In the genomic region with DNA sequence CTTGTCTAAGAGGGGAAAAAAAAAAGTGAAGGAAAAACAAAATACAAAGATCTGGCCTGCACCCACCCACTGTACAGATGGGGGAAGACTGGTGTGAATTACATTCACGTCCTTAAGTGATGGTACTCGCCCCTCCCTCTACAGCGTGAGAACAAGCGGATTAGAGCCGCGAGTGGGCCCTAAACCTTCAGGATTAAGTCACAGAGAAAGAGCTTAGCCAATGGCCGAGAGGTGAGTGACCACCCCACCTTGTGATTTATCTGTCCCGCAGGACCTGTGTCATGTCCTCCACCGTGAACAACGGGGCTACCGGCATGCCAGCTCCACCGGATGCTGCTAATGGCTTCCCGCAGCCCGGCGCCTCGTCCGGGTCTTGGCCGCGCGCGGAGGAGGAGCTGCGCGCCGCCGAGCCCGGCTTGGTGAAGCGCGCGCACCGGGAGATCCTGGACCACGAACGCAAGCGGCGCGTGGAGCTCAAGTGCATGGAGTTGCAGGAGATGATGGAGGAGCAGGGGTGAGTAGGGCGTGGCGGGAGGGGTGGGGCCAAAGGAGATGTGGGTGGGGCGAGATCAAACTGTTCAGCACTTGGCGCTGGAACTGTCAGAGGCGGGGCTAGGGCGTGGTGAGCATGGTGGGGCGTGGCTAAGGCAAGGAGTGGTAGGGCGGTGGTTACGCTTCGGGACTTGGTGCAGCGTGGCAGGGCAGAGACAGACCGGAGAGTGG, we compare ENCODE assay signal across 8 mouse cellular contexts. TPM values are rescaled to one million over a fixed set of nuclear protein-coding genes. Genes with fewer than 3 reads are reported as not detected.
DNase-seq lines count a peak whose midpoint lies in the region; ATAC-seq and TF ChIP-seq lines count a peak whose summit lies in the region.

No protein-coding gene starts in this region.

- H3K9ac ChIP-seq in heart, adult 2 months (ENCODE audit: low read depth, low read length) = no peak overlapping the region
- H3K9ac ChIP-seq in limb, embryonic 11.5 days (ENCODE audit: low read length) = no peak overlapping the region
- peak overlapping the region; percentile 65 for H3K9ac ChIP-seq in midbrain, embryonic 13.5 days (replicated peaks)

- TF ChIP-seq EP300 in heart, adult 2 months (IDR thresholded peaks at IDR 0.05; ENCODE audit: insufficient read depth, low read depth, low read length) = no peak

- H3K4me1 ChIP-seq in heart, adult 2 months (ENCODE audit: control insufficient read depth, insufficient read depth, low read length) = no peaks in the 10 kb centered on the region
- H3K4me1 ChIP-seq in cortical plate, adult 2 months (ENCODE audit: control insufficient read depth, insufficient read depth, low read length) = peaks cover 9% of the 10 kb centered on the region
- H3K4me1 ChIP-seq in limb, embryonic 11.5 days (ENCODE audit: control insufficient read depth, insufficient read depth, low read length) = no peaks in the 10 kb centered on the region
- H3K4me1 ChIP-seq in midbrain, embryonic 13.5 days (replicated peaks) = peaks cover 35% of the 10 kb centered on the region

- H3K27me3 ChIP-seq in heart, adult 2 months (ENCODE audit: control insufficient read depth, insufficient read depth, low read length) = peaks cover 2% of the 10 kb centered on the region; the same call in 1 of the 2 replicates
- 0 out of 2 replicates have a peak, but pooled peaks cover 5% of the 10 kb centered on the region for H3K27me3 ChIP-seq in limb, embryonic 11.5 days (ENCODE audit: control insufficient read depth, insufficient read depth, low read length)
- H3K27me3 ChIP-seq in midbrain, embryonic 13.5 days = peaks cover 3% of the 10 kb centered on the region; the same call in 1 of the 2 replicates

- H3K79me2 ChIP-seq in heart, adult 2 months (replicated peaks; ENCODE audit: control insufficient read depth, insufficient read depth, low read length) = no peaks in the 10 kb centered on the region

- intact Hi-C loops in heart, adult 2 months (cut with DNase I) = no loop called here

- H3K4me3 ChIP-seq in heart, adult 2 months = 0 out of 2 replicates have a peak overlapping the region, but pooled peaks have one; percentile 12
- H3K4me3 ChIP-seq in cortical plate, adult 2 months (ENCODE audit: insufficient read depth, low read length) = peak overlapping the region; percentile 47
- peak overlapping the region; percentile 30 for H3K4me3 ChIP-seq in limb, embryonic 11.5 days (ENCODE audit: low read depth, low read length)
- peak overlapping the region; percentile 46 for H3K4me3 ChIP-seq in midbrain, embryonic 13.5 days (replicated peaks)

- TF ChIP-seq POLR2A in heart, adult 2 months (IDR thresholded peaks at IDR 0.05; ENCODE audit: insufficient read depth, low read depth, low read length) = no peak
- TF ChIP-seq POLR2A in cortical plate, adult 2 months (IDR thresholded peaks at IDR 0.05; ENCODE audit: extremely low read depth, insufficient read depth, low read length) = 0 out of 2 replicates have a peak, but pooled peaks have one; percentile 31

- H3K36me3 ChIP-seq in heart, adult 2 months (ENCODE audit: control insufficient read depth, insufficient read depth, low read length) = no peaks in the 10 kb centered on the region
- H3K36me3 ChIP-seq in limb, embryonic 11.5 days (ENCODE audit: control insufficient read depth, insufficient read depth, low read length) = no peaks in the 10 kb centered on the region
- H3K36me3 ChIP-seq in midbrain, embryonic 13.5 days = peaks cover 9% of the 10 kb centered on the region; the same call in 1 of the 2 replicates

- no peaks in the 10 kb centered on the region for H3K9me3 ChIP-seq in limb, embryonic 11.5 days (ENCODE audit: control insufficient read depth, low read length)
- H3K9me3 ChIP-seq in midbrain, embryonic 13.5 days = no peaks in the 10 kb centered on the region

- peak; percentile 80 for ATAC-seq in limb, embryonic 11.5 days (ENCODE audit: insufficient number of reproducible peaks, low FRiP score, low TSS enrichment, low read depth)
- peak; percentile 89 for ATAC-seq in midbrain, embryonic 13.5 days

- WGBS in heart, adult 2 months = 1% methylated on average over 47 of the region's 47 CpGs
- under 1% methylated on average over 47 of the region's 47 CpGs for WGBS in limb, embryonic 11.5 days
- 2% methylated on average over 47 of the region's 47 CpGs for WGBS in midbrain, embryonic 13.5 days

- TF ChIP-seq CTCF in heart, adult 2 months (IDR thresholded peaks at IDR 0.05) = no peak
- TF ChIP-seq CTCF in cortical plate, adult 2 months (IDR thresholded peaks at IDR 0.05; ENCODE audit: extremely low read depth, insufficient read depth, low read length) = no peak

- H3K4me2 ChIP-seq in limb, embryonic 11.5 days (ENCODE audit: low read depth, severe bottlenecking) = peak overlapping the region; percentile 71
- H3K4me2 ChIP-seq in midbrain, embryonic 13.5 days (replicated peaks) = peak overlapping the region; percentile 77

- no peak overlapping the region for H3K27ac ChIP-seq in heart, adult 2 months
- H3K27ac ChIP-seq in cortical plate, adult 2 months (ENCODE audit: insufficient read depth, low read length) = peak overlapping the region; percentile 1; the same call in 1 of the 2 replicates
- no peak overlapping the region for H3K27ac ChIP-seq in limb, embryonic 11.5 days (replicated peaks; ENCODE audit: low read depth, low read length)
- peak overlapping the region; percentile 80 for H3K27ac ChIP-seq in midbrain, embryonic 13.5 days

- DNase-seq in heart, adult 2 months = peak; percentile 18 to 40
- DNase-seq in heart, adult 8-10 months (ENCODE audit: low spot score) = no peak
- peak; percentile 49 for DNase-seq in gastrocnemius, postnatal 10 days
- DNase-seq in kidney, adult 18-20 months = peak; percentile 62
- peak; percentile 90 for DNase-seq in limb, embryonic 11.5 days (ENCODE audit: low spot score)
- DNase-seq in spleen, adult 12 weeks (ENCODE audit: low spot score) = peak; percentile 44

RNA-seq across cellular contexts. Expression of a gene that starts 28.2 kb away (rescaled TPM):
- total RNA-seq in heart, adult 2 months (2021) = not detected
- polyA plus RNA-seq in heart, adult 2 months (2012; rRNA removed) = not detected in 2 replicates
- total RNA-seq in heart, adult 8-10 months (2022) = not detected
- 80.9 and 84.8 TPM in 2 replicates for polyA plus RNA-seq in cortical plate, adult 2 months (2012; rRNA removed)
- total RNA-seq in gastrocnemius, postnatal 10 days (2021) = under 1 TPM; 0.09 to 0.11 TPM
- polyA plus RNA-seq in limb, embryonic 11.5 days (2014; fragmentation: Nextera tagmentation; extraction: Ambion mirVana) = not detected in 2 replicates
- 91.4 and 124 TPM in 2 replicates for polyA plus RNA-seq in midbrain, embryonic 13.5 days (2015; fragmentation: Nextera tagmentation; extraction: Ambion mirVana)

RNA-seq across cellular contexts. Expression of a gene that starts 52.8 kb away (rescaled TPM):
- total RNA-seq in heart, adult 2 months (2021) = 100 to 1,000 TPM; 434 to 446 TPM
- 427 and 635 TPM in 2 replicates for polyA plus RNA-seq in heart, adult 2 months (2012; rRNA removed)
- 100 to 1,000 TPM; 312 to 583 (median 421) TPM for total RNA-seq in heart, adult 8-10 months (2022)
- 27.6 and 27.8 TPM in 2 replicates for polyA plus RNA-seq in cortical plate, adult 2 months (2012; rRNA removed)
- total RNA-seq in gastrocnemius, postnatal 10 days (2021) = 100 to 1,000 TPM; 357 to 451 TPM
- polyA plus RNA-seq in limb, embryonic 11.5 days (2014; fragmentation: Nextera tagmentation; extraction: Ambion mirVana) = 30.7 and 35.4 TPM in 2 replicates
- polyA plus RNA-seq in midbrain, embryonic 13.5 days (2015; fragmentation: Nextera tagmentation; extraction: Ambion mirVana) = 6.8 and 7.1 TPM in 2 replicates

RNA-seq across cellular contexts. Expression of a gene that starts 56.6 kb away (rescaled TPM):
- 1,000 to 10,000 TPM; 1,645 to 1,928 TPM for total RNA-seq in heart, adult 2 months (2021)
- polyA plus RNA-seq in heart, adult 2 months (2012; rRNA removed) = 2,909 and 3,459 TPM in 2 replicates
- total RNA-seq in heart, adult 8-10 months (2022) = 1,000 to 10,000 TPM; 1,906 to 1,974 (median 1,950) TPM
- polyA plus RNA-seq in cortical plate, adult 2 months (2012; rRNA removed) = 486 and 499 TPM in 2 replicates
- total RNA-seq in gastrocnemius, postnatal 10 days (2021) = 100 to 1,000 TPM; 812 to 961 TPM
- polyA plus RNA-seq in limb, embryonic 11.5 days (2014; fragmentation: Nextera tagmentation; extraction: Ambion mirVana) = 550 and 569 TPM in 2 replicates
- polyA plus RNA-seq in midbrain, embryonic 13.5 days (2015; fragmentation: Nextera tagmentation; extraction: Ambion mirVana) = 563 and 580 TPM in 2 replicates

RNA-seq across cellular contexts. Expression of a gene that starts 56.7 kb away (rescaled TPM):
- total RNA-seq in heart, adult 2 months (2021) = not detected
- 0.20 TPM in 1 of 2 replicates, not detected in the other for polyA plus RNA-seq in heart, adult 2 months (2012; rRNA removed)
- total RNA-seq in heart, adult 8-10 months (2022) = not detected
- polyA plus RNA-seq in cortical plate, adult 2 months (2012; rRNA removed) = 0.13 TPM in 2 replicates
- not detected for total RNA-seq in gastrocnemius, postnatal 10 days (2021)
- 0.40 TPM in 1 of 2 replicates, not detected in the other for polyA plus RNA-seq in limb, embryonic 11.5 days (2014; fragmentation: Nextera tagmentation; extraction: Ambion mirVana)
- 0.34 TPM in 1 of 2 replicates, not detected in the other for polyA plus RNA-seq in midbrain, embryonic 13.5 days (2015; fragmentation: Nextera tagmentation; extraction: Ambion mirVana)

Comparison
In these comparisons a context has a peak if more than half of its experiments do, and no peak if none do; other contexts are left out.
1. H3K27ac ChIP-seq: peak in cortical plate, adult 2 months (single experiment) and midbrain, embryonic 13.5 days (single experiment); none in heart, adult 2 months (single experiment) and limb, embryonic 11.5 days (single experiment).
2. RNA of a gene that starts 28.2 kb away (polyA plus RNA-seq): 91.4 to 124 TPM in midbrain, embryonic 13.5 days and 80.9 to 84.8 TPM in cortical plate, adult 2 months; not detected in limb, embryonic 11.5 days and not detected in heart, adult 2 months; every median in the first group is over 10 times any median in the second.
3. RNA of a gene that starts 52.8 kb away (polyA plus RNA-seq): 427 to 635 TPM in heart, adult 2 months; 30.7 to 35.4 TPM in limb, embryonic 11.5 days, 27.6 to 27.8 TPM in cortical plate, adult 2 months and 6.8 to 7.1 TPM in midbrain, embryonic 13.5 days; every median in the first group is over 10 times any median in the second.
4. Peak in every context shown above with its lines, with median percentiles within 50 percentile points of each other: H3K4me3 ChIP-seq.